18 mouse cellular contexts compared by ENCODE assay signal in the genomic region with DNA sequence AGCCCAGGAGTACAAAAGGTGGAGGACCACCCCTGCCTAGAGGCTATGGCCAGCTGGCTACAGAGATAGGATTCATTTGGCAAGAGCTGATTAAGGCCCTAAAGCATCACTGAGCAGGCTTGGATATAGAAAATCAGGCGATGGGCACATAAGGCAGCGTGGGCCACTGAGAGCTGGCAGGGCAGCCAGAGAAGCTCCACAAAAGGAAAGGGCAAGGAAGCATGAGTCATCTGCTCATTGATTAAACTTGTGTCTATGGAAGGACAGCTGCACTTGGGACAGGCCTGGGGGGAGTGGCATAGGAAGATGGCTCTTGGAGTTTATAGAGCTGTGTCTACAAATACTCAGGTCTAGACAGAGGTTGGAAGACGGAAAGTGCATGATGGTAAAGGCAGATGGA.
"Had no signal": no experiment of that assay in that cellular context is flagged by ENCODE, and none has a peak within 500 bp of the region (broad histone marks: within the 10 kb centered on the region; RNA-seq: fewer than 3 reads in every experiment).

No protein-coding gene starts in this region.

- H3K27ac ChIP-seq: midbrain, embryonic 10.5 days; midbrain, embryonic 12.5 days; neural tube, embryonic 13.5 days; neural tube, embryonic 15.5 days; stomach, embryonic 15.5 days; stomach, postnatal 0 days had no signal

- H3K36me3 ChIP-seq: midbrain, embryonic 10.5 days; neural tube, embryonic 15.5 days; stomach, embryonic 15.5 days had no signal

- H3K4me1 ChIP-seq: midbrain, embryonic 12.5 days; stomach, embryonic 15.5 days had no signal

- ATAC-seq: midbrain, embryonic 16.5 days had no signal

- DNase-seq: lung, adult 18-20 months; lung, embryonic 14.5 days; lung, postnatal 10 days; lung, postnatal 4 days; midbrain, embryonic 14.5 days; retina, postnatal 1 day; right cerebral cortex, adult 18-20 months; thymus, adult 2 months; thymus, postnatal 25 days; thymus, postnatal 4 days had no signal

- H3K27me3 ChIP-seq: midbrain, embryonic 12.5 days; neural tube, embryonic 13.5 days; neural tube, embryonic 15.5 days; stomach, embryonic 15.5 days had no signal

- H3K9ac ChIP-seq: lung, embryonic 14.5 days; midbrain, embryonic 12.5 days; neural tube, embryonic 13.5 days; neural tube, embryonic 15.5 days; stomach, embryonic 15.5 days had no signal

- H3K4me2 ChIP-seq: lung, embryonic 14.5 days; midbrain, embryonic 12.5 days; neural tube, embryonic 13.5 days; neural tube, embryonic 15.5 days; stomach, embryonic 15.5 days had no signal

- H3K4me3 ChIP-seq: midbrain, embryonic 10.5 days; midbrain, embryonic 12.5 days; myocyte; neural tube, embryonic 13.5 days; neural tube, embryonic 15.5 days; stomach, embryonic 15.5 days had no signal
